Mouse (Mus musculus) neural tube, embryonic 15.5 days (tissue): ENCODE measurements around the gene Ddah1. TPM values are rescaled to one million over a fixed set of nuclear protein-coding genes. Genes with fewer than 3 reads are reported as not detected.

Source experiments
- ATAC-seq: fragments of 200-750 bp; cut with Nextera tagmentation; 2 replicates; pipeline ENCODE4 v1.8.0; 2017; ENCODE audit warnings: mild to moderate bottlenecking, moderate TSS enrichment, moderate library complexity; ENCODE audit not compliant: low FRiP score
- H3K27ac ChIP-seq: fragments of 300-500 bp; sonication (generic); replicated peaks from 2 replicates; pipeline ENCODE4 v1.5.1; 2015; ENCODE audit warnings: mild to moderate bottlenecking, inconsistent platforms
- H3K27me3 ChIP-seq: fragments of 300-500 bp; sonication (generic); replicated peaks from 2 replicates; pipeline ENCODE4 v1.6.1; 2015; ENCODE audit warnings: inconsistent platforms
- H3K36me3 ChIP-seq: fragments of 300-500 bp; sonication (generic); 2 replicates; pipeline ENCODE4 v1.6.1; 2015; ENCODE audit warnings: inconsistent platforms
- H3K4me1 ChIP-seq: fragments of 300-500 bp; sonication (generic); 2 replicates; pipeline ENCODE4 v1.6.1; 2015; ENCODE audit warnings: inconsistent platforms
- H3K4me2 ChIP-seq: fragments of 300-500 bp; sonication (generic); 2 replicates; pipeline ENCODE4 v1.6.1; 2015; ENCODE audit warnings: inconsistent platforms, mild to moderate bottlenecking, moderate library complexity
- H3K4me3 ChIP-seq: fragments of 300-500 bp; sonication (generic); replicated peaks from 2 replicates; pipeline ENCODE4 v1.5.1; 2015; ENCODE audit warnings: mild to moderate bottlenecking, inconsistent platforms
- H3K9ac ChIP-seq: fragments of 300-500 bp; sonication (generic); replicated peaks from 2 replicates; pipeline ENCODE4 v1.6.1; 2015; ENCODE audit warnings: mild to moderate bottlenecking, inconsistent platforms
- H3K9me3 ChIP-seq: fragments of 300-500 bp; sonication (generic); replicated peaks from 2 replicates; pipeline ENCODE4 v1.6.1; 2016; ENCODE audit warnings: inconsistent platforms
- WGBS: fragments of 180-500 bp; shearing (Covaris S2); methylation state at CpG from one replicate; pipeline ENCODE4 v1.1.7; 2015; ENCODE audit warnings: mixed read lengths; 5-methylcytosine and 5-hydroxymethylcytosine counted together
- polyA plus RNA-seq: library from polyadenylated mRNA; unstranded; fragments of >200 nt; fragmentation: Nextera tagmentation; extraction: Ambion mirVana; gene quantifications from 2 replicates; pipeline ENCODE4 v1.2.1, GENCODE M21; 2015

The Ddah1 gene
- polyA plus RNA-seq, 1 experiment from 2014 or later = 123 TPM

DNA sequence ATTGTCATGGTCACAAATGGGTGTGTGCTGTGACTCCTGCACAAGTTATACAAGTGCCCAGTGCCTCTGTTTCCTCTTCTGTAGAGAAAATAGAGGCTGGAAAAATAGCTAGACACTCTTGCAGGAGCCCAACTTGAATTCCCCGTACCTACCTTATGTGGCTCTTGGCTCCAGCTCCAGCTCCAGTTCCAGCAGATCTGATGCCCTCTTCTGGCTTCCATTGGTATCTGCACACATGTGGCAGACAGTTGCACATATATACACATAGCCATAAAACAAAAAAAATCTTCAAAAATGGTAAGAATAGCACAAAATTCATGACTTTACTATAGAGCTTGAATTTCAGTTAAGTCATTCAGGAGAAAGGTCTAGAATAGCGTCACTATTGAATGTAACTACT is 62.5 kb downstream of the Ddah1 start:
- no peak overlapping the region for H3K27ac ChIP-seq
- no peak overlapping the region for H3K4me2 ChIP-seq
- 94% methylated on average over 2 of the region's 2 CpGs for WGBS
- peaks cover 18% of the 10 kb centered on the region for H3K4me1 ChIP-seq
- no peak for ATAC-seq
- H3K36me3 ChIP-seq = no peaks in the 10 kb centered on the region
- no peak overlapping the region for H3K4me3 ChIP-seq
- no peak overlapping the region for H3K9ac ChIP-seq
- H3K9me3 ChIP-seq = no peaks in the 10 kb centered on the region
- H3K27me3 ChIP-seq = no peaks in the 10 kb centered on the region

DNA sequence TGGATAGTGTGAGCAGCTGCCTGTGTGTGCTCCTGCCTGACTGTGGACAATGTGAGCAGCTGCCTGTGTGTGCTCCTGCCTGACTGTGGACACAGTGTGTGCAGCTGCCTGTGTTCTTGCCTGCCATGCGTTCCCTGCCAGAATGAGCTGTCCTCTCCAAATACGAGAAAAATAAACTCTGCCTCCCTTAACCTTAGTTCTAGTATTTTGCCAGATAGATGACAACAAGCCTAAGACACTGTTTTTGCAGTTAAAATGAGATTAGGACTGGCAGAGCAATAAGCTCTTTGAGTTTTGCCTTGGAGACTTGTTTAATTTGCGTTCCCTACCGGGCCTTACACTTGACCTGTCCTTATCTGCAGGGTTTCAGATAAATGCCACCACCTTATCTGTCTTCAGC is 63.7 kb downstream of the Ddah1 start:
- 76% methylated on average over 4 of the region's 4 CpGs for WGBS
- no peak for ATAC-seq
- Histone ChIP-seq H3K27ac (no peak overlapping the region), H3K9me3 (no peaks in the 10 kb centered on the region), H3K4me3 (no peak overlapping the region), H3K4me2 (no peak overlapping the region), H3K27me3 (no peaks in the 10 kb centered on the region), H3K4me1 (peaks cover 19% of the 10 kb centered on the region), H3K9ac (no peak overlapping the region), H3K36me3 (no peaks in the 10 kb centered on the region)

DNA sequence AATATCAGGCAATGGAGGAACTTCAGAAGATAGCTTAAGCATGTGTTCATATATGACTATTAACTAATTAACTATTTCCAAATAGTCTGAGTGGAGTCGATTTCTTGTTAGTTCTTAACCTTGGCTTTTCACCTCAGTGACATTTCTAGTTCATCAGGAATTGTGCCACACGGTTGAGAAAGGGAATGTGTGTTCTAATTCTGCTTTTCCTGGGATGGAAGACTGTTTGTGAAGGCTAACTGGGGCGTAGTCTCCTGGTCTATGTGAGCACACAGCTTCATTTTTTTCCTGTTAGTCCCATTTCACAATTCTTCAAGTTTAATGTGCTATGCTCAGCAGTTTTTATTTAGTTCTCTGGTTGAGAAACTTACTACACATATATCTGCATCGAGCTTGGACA is 65.2 kb downstream of the Ddah1 start:
- H3K9ac ChIP-seq = no peak overlapping the region
- no peak overlapping the region for H3K4me3 ChIP-seq
- no peak for ATAC-seq
- H3K27ac ChIP-seq = no peak overlapping the region
- H3K4me1 ChIP-seq = peaks cover 28% of the 10 kb centered on the region
- H3K36me3 ChIP-seq = no peaks in the 10 kb centered on the region
- 87% methylated on average over 4 of the region's 4 CpGs for WGBS
- no peaks in the 10 kb centered on the region for H3K9me3 ChIP-seq
- H3K27me3 ChIP-seq = no peaks in the 10 kb centered on the region
- H3K4me2 ChIP-seq = no peak overlapping the region

DNA sequence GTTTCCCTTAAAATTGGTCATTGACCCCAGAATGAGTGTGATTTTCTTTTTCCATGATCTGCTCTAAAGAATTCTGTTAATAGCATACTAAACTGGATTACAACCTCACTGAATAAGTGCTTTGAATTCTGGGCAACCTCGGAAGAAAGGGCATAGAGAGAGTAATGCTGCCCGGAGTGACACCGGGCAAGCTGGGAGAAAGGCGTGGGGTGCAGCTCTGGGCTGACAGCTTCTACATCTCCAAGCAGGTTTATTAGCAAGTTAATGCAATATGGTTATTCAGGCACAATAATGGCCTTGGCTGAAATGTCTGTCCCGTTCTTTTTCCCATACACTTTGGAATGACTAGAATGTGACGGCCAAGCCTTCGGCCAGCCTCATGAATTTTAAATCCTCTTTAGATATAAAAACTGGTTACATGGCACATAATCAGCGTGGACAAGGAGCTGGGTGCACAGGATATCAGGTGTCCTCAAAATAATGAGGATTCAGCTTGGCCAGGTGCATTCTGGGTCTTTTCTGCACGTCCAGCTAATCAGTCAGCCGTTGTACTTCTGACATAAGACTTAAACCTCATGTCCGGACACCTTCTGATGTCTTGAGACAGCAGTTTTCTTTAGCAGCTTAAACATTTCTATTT is 67.1 kb downstream of the Ddah1 start:
- H3K4me2 ChIP-seq = no peak overlapping the region
- no peaks in the 10 kb centered on the region for H3K27me3 ChIP-seq
- peaks cover 32% of the 10 kb centered on the region for H3K4me1 ChIP-seq
- no peak overlapping the region for H3K27ac ChIP-seq
- no peaks in the 10 kb centered on the region for H3K36me3 ChIP-seq
- no peaks in the 10 kb centered on the region for H3K9me3 ChIP-seq
- ATAC-seq = no peak
- no peak overlapping the region for H3K9ac ChIP-seq
- H3K4me3 ChIP-seq = no peak overlapping the region
- 24% methylated on average over 11 of the region's 11 CpGs for WGBS

DNA sequence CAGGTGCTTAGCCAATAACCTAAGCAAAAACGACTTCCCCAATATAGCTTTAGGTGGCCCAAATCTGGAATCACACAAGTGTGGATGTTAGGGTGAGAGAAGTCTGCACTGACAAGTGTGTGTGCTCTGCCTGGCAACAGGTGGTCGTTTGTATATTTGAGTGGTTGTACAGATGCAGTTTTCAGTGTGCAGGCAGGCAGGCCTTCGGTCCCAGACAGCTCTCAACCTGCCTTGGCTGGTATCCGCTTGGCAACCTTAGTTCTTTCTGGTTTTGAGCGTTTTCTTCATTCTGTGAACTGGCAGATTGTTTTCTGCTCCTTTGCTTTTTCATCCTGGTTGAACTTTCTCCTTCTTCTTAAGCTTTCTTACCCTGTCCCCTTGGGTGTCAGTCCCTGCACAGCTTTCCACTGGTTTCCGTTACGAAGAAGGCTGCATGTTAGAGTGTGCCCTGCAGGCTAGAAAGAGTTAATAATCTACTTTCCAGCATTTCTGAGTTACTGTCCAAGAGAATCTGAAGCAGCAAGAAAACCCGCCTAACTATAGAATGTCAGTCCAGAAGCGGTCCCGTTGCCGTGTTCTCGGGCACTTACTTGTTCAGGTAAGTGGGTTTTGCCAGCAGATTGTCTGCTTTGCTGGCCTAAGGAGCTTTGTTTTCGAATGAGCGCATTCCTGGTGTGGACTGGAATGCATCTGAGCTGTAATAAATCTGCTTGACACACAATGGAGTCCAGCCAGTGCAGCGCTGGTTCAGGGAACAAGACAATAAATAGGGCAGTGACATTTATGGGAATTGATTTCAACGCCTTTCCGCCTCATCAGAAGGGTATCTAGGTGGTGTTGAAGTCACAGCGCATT is 68.9 kb downstream of the Ddah1 start:
- peak overlapping the region; percentile 41 for H3K4me2 ChIP-seq
- H3K4me3 ChIP-seq = no peak overlapping the region
- 20% methylated on average over 18 of the region's 18 CpGs for WGBS
- H3K9ac ChIP-seq = no peak overlapping the region
- peak; percentile 68; the same call in 1 of the 2 replicates for ATAC-seq
- peak overlapping the region; percentile 39 for H3K27ac ChIP-seq
- peaks cover 32% of the 10 kb centered on the region for H3K4me1 ChIP-seq
- H3K9me3 ChIP-seq = no peaks in the 10 kb centered on the region
- no peaks in the 10 kb centered on the region for H3K36me3 ChIP-seq
- H3K27me3 ChIP-seq = no peaks in the 10 kb centered on the region

DNA sequence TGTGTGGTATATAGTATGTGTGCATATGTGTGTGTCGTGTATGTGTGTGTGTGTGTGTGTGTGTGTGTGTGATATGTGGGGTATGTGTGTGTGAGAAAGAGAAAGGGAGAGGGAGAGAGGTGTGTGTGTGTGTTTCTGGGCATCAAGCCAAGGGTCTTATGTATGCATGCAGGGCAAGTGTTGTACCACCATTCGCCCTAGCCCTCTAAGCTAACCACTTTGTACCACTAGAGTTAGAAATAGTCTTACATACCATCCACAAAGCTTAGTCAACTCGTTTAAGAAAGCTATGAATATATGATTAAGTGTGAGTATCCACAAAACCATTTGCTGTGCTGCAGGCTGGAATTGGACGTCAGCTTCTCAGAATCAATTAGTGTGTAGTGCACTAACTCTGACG is 70.4 kb downstream of the Ddah1 start:
- no peak for ATAC-seq
- 49% methylated on average over 5 of the region's 5 CpGs for WGBS
- no peak overlapping the region for H3K4me2 ChIP-seq

DNA sequence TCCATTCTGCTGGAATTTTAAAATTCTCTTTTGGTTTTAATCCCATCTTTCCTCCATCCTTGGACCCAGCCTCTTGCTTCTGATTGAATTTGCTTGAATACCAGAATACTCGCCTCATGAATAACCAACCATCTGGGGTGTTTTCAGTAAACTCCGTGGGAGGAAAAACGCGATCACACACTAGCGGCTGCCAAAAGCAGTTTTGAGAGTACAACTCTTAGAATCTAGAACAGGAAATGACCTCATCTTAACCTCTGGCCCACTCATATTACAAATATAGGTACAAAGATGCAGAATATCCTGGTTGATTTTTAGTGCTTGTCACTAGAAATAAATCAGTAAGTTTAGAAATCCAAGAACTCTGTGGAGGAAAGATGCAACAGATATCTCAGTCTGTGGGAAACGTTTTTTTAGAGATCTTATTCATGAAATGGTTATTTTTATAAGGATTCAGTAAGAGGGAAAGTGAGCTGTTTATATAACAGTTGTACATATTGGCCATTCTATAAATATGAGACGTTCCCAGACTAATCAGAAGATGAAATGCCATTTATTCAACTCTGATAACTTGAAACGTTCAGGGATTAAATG is 75.6 kb downstream of the Ddah1 start:
- H3K27ac ChIP-seq = no peak overlapping the region
- H3K27me3 ChIP-seq = no peaks in the 10 kb centered on the region
- 0 out of 2 replicates have a peak, but pooled peaks cover 2% of the 10 kb centered on the region for H3K4me1 ChIP-seq
- H3K9me3 ChIP-seq = no peaks in the 10 kb centered on the region
- no peak overlapping the region for H3K4me2 ChIP-seq
- no peaks in the 10 kb centered on the region for H3K36me3 ChIP-seq
- ATAC-seq = no peak
- H3K9ac ChIP-seq = no peak overlapping the region
- 64% methylated on average over 8 of the region's 8 CpGs for WGBS
- H3K4me3 ChIP-seq = no peak overlapping the region

More for the DNA sequence above, 70.4 kb downstream of the Ddah1 start:
- Histone ChIP-seq H3K4me3 (no peak overlapping the region), H3K4me1 (peaks cover 32% of the 10 kb centered on the region), H3K27ac (no peak overlapping the region), H3K27me3 (no peaks in the 10 kb centered on the region), H3K36me3 (no peaks in the 10 kb centered on the region), H3K9ac (no peak overlapping the region), H3K9me3 (no peaks in the 10 kb centered on the region)

DNA sequence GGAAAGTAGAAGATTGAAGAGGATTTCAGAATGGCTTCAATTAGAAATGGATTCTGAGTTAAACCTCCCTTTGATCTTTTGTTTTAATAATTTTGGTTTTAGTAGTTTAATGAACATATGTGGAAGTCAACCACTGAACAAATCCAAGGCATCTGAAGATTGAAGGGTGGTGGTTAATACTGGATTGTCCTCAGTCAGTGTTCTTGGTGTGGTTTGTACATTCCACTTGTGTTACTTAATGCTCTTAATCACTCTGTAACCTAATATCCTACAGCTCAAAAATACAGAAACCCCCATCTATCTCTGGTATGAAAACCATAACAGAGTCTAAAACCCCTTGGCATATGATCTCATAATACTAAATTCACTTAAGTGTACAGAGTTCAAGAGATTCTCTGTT is 79.8 kb downstream of the Ddah1 start:
- H3K9ac ChIP-seq = no peak overlapping the region
- no peaks in the 10 kb centered on the region for H3K9me3 ChIP-seq
- no peaks in the 10 kb centered on the region for H3K36me3 ChIP-seq
- no peaks in the 10 kb centered on the region for H3K27me3 ChIP-seq
- H3K4me3 ChIP-seq = no peak overlapping the region
- H3K4me1 ChIP-seq = no peaks in the 10 kb centered on the region
- no peak overlapping the region for H3K27ac ChIP-seq
- no peak overlapping the region for H3K4me2 ChIP-seq
- no peak for ATAC-seq

DNA sequence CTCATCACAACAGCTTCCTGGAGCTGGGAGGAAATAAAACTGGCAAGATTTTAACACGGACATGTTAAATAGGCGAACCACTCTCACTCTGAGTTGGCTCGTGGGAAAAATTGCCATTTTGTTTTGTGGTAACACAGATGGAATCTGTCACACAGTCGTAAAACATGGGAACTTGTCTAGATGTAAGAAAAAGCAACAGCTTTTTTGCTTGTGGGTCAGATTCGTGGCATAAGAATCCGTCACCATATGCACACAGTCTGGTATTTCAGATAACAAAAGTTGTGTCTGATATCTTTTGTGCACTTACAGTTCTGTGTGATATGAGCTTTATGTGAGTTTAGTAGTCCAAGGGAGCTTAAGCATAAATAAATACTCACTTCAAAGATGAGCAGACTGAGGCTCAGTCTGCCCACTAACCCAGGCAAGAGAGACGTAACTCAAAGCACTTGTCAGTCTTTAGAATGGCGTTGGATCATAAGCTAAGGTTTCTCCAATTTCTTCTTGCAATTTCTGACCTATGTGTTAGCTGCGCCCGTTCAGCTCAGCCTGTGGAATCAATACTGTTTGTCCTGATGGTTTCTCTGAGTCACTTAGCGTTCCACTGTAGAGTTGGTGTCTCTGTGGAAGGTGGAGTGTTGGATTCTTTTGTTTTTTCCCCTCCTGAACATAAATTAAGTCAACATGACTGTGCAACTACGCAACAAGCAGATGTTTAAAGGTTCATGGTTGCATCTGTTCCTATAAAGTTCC is 83.7 kb downstream of the Ddah1 start:
- 63% methylated on average over 12 of the region's 12 CpGs for WGBS
- ATAC-seq = no peak
- H3K9me3 ChIP-seq = no peaks in the 10 kb centered on the region

DNA sequence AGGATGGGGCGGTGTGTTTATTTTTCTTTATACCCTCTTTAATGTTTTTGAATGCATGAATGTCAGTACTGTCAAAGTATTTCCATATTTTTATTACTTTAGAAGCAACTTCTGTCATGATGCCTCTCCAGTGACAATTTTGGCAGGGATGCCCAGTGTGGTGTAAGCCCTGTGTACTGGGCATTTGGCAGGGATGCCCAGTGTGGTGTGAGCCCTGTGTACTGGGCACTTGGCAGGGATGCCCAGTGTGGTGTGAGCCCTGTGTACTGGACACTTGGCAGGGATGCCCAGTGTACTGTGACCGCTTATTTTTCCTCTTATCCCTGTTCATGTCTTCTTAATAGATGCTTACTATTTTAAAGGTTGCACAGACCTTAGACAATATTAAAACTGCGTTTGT is 85.4 kb downstream of the Ddah1 start:
- no peaks in the 10 kb centered on the region for H3K27me3 ChIP-seq
- no peak overlapping the region for H3K4me2 ChIP-seq
- H3K9ac ChIP-seq = no peak overlapping the region
- ATAC-seq = no peak
- 95% methylated on average over 3 of the region's 3 CpGs for WGBS
- no peak overlapping the region for H3K27ac ChIP-seq
- no peaks in the 10 kb centered on the region for H3K4me1 ChIP-seq
- no peaks in the 10 kb centered on the region for H3K9me3 ChIP-seq
- no peak overlapping the region for H3K4me3 ChIP-seq
- no peaks in the 10 kb centered on the region for H3K36me3 ChIP-seq

More for the DNA sequence above, 83.7 kb downstream of the Ddah1 start:
- Histone ChIP-seq H3K4me3 (no peak overlapping the region), H3K27me3 (no peaks in the 10 kb centered on the region), H3K27ac (no peak overlapping the region), H3K4me1 (no peaks in the 10 kb centered on the region), H3K9ac (no peak overlapping the region), H3K36me3 (no peaks in the 10 kb centered on the region), H3K4me2 (no peak overlapping the region)

DNA sequence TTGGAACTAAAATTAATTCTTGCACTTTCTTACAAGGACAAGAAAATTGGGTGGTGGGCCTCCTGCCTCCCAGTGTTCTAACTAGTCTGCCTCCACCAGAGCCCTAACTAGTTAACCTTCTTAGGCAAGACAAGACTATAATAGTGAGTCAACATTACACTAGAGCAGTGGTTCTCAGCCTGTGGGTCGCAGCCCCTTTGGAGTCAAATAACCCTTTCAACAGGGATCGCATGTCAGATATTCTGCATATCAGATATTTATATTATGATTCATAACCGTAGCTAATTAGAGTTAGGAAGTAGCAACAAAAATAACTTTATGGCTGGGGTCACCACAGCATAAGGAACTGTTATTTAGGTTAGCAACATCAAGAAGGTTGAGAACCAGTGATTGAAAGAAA is 86.4 kb downstream of the Ddah1 start:
- ATAC-seq = no peak
- Histone ChIP-seq H3K4me1 (no peaks in the 10 kb centered on the region), H3K4me3 (no peak overlapping the region), H3K36me3 (no peaks in the 10 kb centered on the region), H3K9me3 (no peaks in the 10 kb centered on the region), H3K4me2 (no peak overlapping the region), H3K27me3 (no peaks in the 10 kb centered on the region), H3K9ac (no peak overlapping the region), H3K27ac (no peak overlapping the region)
- WGBS = 93% methylated on average over 3 of the region's 3 CpGs
